Mouse (Mus musculus): ENCODE data around the gene Myh6.
"Not testable (repeated sequence)": the region's sequence is repeated elsewhere in the genome, so short reads cannot be mapped to it uniquely, and the experiment has no call there.

The Myh6 gene

DNA sequence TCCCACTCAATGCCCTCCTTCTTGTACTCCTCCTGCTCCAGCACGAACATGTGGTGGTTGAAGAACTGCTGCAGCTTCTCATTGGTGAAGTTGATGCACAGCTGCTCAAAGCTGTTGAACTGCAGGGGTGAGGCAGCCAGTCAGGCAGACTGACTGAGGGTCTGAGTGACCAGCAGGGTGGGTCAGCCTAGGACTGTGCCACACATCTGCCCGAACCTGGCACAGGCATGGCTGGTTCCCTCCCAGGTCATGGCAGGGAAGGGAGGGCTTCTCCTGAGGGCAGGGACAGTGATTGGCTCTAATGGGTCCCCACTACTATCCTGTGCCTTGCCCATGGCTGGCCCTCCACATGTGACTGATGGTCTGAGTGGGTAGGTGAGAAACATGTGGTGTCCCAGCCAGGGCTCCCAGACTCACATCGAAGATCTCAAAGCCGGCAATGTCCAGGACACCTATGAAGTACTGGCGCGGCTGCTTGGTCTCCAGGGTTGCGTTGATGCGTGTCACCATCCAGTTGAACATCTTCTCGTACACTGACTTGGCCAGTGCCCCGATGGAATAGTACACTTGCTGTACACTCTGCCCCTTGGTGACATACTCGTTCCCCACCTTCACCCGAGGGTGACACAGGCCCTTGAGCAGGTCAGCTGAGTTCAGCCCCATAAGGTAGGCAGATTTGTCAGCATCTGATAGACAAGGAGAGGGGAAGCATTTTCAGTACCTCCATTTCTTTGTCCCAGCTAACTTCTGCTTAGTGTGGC lies 6.7 kb downstream of the Myh6 start:
- in situ Hi-C loops (cut with MboI; ENCODE audit: unreplicated experiment in 2 of 2) = not testable (repeated sequence)

DNA sequence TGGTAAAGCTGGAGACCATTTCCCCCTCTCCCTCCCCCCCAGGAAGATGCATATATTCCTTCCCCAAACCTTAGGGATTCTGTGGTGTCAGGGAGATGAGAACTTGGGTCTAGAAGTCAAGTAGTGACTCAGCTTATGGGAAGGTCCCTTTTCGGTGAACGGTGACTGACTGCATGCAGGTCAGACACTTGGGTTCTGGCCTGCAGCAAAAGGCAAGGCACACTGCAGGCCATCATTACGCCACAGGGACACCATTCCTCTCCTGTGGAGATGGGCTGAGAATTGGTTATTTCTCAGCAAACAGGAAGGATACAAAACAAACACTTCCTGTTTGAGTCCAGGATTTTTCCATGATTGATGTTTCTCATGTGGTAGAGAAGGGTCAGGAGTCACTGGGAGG lies 7.5 kb downstream of the Myh6 start:
- in situ Hi-C loops (cut with MboI; ENCODE audit: unreplicated experiment in 2 of 2) = no loop called here

DNA sequence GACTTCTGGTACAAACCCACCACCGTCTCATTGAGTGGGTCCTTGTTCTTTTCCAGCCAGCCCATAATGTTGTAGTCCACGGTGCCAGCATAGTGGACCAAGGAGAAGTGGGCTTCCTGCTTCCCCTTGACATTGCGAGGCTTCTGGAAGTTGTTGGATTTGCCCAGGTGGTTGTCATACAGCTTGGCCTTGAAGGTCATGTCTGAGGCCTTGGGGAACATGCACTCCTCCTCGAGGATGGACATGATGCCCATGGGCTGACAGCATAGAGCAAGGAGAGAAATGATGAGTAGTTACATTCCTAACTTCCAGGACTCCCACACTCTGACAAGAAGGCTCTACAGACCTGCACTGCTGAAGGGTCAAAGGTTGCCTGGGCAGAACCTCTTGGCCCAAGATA lies 8.2 kb downstream of the Myh6 start:
- in situ Hi-C loops (cut with MboI; ENCODE audit: unreplicated experiment in 2 of 2) = no loop called here

DNA sequence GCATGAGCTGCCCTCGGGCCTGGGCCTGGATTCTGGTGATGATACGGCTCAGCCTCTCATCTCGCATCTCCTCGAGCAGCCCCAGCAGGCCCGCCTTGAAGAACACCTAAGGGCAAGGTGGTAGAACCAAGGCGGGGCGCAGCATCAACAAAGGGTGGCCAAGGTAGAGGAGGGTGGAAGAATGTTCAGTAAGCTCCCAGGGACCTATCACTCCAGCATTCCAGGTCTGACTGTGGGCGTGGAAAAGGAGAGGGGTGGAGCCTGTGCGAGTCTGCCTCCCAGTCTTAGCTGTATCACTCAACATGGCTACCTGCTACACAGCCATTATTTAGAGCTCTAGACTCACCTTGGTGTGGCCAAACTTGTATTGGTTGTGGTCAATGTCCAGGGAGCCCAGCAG lies 10.2 kb downstream of the Myh6 start:
- in situ Hi-C loops (cut with MboI; ENCODE audit: unreplicated experiment in 2 of 2) = no loop called here

DNA sequence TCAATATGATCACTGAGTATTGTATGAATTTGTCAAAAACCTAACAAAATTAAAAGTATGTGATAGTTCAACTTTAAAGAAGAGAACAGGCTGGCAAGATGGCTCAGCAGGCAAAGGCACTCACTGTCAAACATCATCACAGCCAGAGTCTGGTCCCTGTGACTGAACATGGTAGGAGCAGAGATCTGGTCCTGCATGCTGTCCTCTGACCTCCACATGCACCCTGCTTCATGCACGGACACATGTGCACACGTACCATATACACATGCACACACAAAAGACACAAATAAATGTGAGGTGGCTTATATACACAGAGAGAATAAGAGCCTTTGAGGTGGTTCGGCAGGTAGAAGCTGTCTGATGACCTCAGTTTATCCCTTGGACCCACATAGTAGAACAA lies 11.2 kb downstream of the Myh6 start:
- in situ Hi-C loops (cut with MboI; ENCODE audit: unreplicated experiment in 2 of 2) = no loop called here

DNA sequence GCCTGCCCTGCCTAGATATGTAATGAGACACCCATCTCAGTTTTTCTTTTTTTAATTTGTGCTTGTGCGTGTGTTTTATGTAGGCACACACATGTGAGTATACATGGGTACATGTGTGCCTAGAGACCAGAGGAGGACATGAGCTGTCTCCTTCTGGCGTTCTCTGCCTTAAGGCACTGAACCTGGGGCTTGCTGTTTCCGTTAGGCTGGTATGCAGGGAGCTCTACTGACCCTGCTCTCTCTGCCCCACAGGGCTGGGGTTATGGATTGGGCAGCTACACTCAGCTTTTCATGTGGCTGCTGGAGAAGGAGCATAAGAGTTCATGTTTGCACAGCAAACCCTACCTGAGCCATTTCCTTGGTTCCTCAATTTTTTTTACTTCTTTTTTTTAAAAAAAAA lies 12.3 kb downstream of the Myh6 start:
- in situ Hi-C loops (cut with MboI; ENCODE audit: unreplicated experiment in 2 of 2) = no loop called here

DNA sequence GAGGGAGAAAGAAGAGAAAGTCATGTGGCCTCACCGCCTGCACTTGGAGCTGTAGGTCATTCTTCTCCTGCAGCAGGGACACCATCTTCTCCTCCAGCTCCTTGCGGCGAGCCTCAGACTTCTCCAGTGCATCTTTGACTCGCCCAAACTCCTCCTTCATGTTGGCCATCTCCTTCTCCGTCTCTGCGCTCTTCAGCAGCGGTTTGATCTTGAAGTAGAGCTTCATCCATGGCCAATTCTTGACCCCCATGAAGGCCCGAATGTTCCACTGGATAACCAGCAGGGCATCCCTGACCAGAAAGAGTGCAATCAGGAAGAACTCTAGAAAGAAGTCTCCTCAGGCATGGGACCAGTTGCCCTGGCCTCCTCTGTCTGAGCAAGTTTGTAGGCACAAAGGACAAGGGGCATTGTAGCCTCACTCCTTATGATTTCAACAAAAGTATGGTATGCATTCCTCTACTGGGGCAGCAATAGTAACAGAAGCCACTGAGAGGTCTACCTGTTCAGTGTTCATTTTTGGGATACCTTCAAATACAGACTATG lies 13.0 kb downstream of the Myh6 start:
- in situ Hi-C loops (cut with MboI; ENCODE audit: unreplicated experiment in 2 of 2) = no loop called here

DNA sequence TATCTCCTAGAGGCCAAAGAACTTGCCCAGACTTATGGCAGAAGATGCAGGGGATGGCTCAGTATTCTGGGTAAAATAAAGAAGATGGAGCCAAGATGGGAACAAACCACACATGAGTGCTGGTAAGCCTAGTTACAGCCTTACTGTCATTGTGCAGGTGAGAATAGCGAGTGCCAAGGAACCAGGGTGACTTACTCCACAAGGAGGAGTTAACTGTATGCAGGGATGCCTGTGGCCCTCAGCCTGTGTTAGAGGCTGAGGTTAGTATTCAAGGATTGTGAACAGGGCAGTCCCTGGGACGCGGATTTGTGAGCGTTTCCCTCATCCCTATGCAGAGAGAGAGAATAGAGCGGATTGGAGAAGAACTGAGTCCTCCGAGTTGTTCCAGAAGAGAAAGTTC lies 15.1 kb downstream of the Myh6 start:
- in situ Hi-C loops (cut with MboI; ENCODE audit: unreplicated experiment in 2 of 2) = no loop called here

DNA sequence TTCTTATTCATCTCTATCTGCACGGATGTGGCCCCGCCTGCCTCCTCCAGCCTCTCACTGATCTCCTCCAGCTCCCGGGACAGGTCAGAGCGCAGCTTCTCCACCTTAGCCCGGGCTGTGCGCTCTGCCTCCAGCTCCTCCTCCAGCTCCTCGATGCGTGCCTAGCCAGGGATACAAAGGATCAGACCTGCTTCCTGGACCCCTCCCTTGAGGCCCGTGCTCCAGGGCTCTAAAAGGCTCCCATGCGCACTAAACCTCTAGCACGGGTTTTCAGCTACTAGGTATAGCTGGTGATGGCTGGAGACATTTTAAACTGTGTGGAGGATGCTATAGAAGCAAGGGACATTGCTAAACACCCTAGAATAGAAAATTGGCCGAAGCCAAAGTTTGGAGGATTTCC lies 16.2 kb downstream of the Myh6 start:
- in situ Hi-C loops (cut with MboI; ENCODE audit: unreplicated experiment in 2 of 2) = no loop called here

DNA sequence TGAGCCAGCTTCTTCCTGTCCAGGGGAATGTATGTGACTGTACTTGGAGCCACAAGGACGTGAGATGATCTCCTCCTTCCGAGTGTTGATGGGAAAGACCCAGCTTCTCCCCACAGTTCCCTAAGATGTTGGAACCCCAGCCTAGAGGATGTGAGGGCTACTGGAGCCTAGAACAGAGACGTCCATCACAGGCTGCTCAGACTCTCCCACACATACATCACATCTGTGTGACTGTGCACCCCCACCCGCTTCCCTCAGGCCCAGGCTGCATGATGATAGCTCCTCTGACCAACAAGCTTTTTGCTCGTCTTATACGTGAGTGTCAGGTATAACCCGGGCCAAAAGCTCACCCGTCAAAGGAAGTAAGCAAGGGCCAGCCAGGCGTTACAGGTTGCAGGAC lies 17.9 kb downstream of the Myh6 start:
- in situ Hi-C loops (cut with MboI; ENCODE audit: unreplicated experiment in 2 of 2) = no loop called here

DNA sequence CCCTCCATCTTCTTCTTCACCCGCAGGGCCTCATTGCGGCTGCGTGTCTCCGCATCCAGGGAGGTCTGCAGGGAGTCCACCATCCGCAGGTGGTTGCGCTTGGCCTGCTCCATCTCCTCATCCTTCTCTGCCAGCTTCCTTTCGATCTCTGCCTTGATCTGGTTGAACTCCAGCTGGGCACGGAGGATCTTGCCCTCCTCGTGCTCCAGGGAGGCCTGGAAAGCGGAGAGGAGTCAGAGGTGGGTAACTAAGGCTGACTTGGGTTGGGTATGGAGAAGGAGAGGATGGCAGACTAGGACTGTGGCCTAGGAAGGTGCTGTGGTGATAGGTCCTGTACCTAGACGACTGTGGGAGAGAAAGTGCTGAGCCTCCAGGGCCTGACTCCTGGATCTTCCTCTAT lies 19.7 kb downstream of the Myh6 start:
- in situ Hi-C loops (cut with MboI; ENCODE audit: unreplicated experiment in 2 of 2) = not testable (repeated sequence)

DNA sequence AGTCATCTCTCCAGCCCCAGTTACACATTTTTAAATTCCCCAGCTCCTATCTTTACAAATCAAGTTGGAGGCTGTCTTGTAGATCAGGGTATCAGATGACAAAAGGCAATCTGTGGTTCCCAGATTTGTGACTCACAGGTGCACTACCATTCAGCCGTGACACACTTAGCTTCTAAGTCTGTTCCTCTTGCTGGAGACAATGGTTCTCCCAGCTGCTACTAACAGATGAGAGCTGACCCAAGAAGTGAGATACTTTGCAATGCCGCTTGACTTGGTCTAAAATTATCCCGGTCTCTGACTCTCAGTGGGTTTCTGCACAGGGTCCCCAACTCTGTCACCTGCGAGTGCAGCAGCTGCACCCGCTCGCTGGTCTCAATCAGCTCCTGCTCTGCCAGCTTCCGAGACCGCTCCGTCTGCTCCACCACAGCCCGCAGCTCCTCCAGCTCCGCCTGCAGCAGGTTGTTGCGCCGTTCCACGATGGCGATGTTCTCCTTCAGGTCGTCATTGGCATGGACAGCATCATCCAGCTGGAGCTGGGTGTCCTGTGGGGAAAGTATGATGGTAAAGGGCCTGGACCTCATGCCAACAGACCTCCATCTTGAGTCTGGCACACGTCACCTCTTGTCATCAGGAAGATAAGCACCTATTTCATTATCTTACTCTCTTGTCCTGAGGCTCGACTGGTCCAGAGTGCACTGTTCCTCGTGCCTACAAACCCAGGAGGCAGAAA lies 20.6 kb downstream of the Myh6 start:
- in situ Hi-C loops (cut with MboI; ENCODE audit: unreplicated experiment in 2 of 2) = no loop called here

DNA sequence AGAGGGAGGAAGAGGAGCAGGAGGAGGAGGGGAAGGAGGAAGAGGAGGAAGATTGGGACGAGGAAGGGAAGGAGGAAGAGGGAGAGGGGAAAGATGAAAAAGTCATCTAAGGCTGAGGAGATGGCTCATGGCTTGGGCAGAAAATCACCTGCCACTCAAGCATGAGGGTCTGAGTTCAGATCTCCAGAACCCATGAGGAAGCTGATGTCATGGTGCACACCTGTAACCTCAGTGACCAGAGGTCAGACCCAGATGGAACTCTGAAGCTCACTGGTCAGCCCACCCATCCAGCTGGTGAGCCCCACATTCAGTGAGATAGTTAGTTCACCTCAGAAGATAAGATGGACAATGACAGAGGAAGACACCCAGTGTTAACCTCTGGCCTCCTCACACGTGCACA lies 21.8 kb downstream of the Myh6 start:
- in situ Hi-C loops (cut with MboI; ENCODE audit: unreplicated experiment in 2 of 2) = loop anchor here in 1 of 2 experiments (5.0 kb wide), 1 partner anchor 103 kb away; no protein-coding TSS in a partner anchor

DNA sequence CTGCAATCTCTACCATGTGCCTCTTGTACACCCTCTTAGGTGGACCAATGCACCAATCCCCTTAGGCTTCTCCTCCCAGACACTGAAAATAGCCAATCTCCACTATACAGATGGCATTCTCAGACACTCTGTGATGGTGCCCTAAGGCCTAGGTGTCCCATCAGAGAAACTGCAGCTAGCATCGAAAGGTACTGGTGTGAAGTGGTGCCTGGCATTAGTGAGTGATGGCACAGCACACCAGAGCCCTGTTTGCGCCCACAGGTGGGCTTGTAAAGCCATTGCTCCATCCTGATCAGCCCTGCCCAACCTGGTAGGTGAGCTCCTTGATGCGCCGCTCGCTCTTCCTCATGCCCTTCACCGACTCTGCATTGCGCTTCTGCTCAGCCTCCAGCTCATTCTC lies 22.8 kb downstream of the Myh6 start:
- in situ Hi-C loops (cut with MboI; ENCODE audit: unreplicated experiment in 2 of 2) = loop anchor here in 1 of 2 experiments (5.0 kb wide), 1 partner anchor 102 kb away; no protein-coding TSS in a partner anchor

DNA sequence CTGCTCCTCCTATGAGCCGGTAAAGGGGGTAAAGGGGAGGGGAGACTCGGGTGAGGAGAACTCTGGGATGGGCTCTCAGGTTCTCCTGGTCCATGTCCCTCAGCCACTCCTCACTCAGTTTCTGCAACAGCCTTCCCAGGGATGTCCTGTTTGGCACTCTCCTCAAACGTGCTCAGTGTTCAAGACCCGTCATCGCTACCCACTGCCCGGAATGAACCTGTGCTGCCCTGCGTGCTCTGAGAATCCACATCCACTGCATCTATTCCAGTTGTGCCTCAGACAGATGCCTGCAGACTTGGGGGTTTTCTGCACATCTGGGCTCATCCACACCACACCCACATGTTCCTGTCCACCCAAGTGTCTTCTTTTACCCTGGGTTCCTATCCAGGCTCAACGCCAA lies 24.2 kb downstream of the Myh6 start:
- in situ Hi-C loops (cut with MboI; ENCODE audit: unreplicated experiment in 2 of 2) = loop anchor here in 1 of 2 experiments (5.0 kb wide), 1 partner anchor 100 kb away; no protein-coding TSS in a partner anchor

DNA sequence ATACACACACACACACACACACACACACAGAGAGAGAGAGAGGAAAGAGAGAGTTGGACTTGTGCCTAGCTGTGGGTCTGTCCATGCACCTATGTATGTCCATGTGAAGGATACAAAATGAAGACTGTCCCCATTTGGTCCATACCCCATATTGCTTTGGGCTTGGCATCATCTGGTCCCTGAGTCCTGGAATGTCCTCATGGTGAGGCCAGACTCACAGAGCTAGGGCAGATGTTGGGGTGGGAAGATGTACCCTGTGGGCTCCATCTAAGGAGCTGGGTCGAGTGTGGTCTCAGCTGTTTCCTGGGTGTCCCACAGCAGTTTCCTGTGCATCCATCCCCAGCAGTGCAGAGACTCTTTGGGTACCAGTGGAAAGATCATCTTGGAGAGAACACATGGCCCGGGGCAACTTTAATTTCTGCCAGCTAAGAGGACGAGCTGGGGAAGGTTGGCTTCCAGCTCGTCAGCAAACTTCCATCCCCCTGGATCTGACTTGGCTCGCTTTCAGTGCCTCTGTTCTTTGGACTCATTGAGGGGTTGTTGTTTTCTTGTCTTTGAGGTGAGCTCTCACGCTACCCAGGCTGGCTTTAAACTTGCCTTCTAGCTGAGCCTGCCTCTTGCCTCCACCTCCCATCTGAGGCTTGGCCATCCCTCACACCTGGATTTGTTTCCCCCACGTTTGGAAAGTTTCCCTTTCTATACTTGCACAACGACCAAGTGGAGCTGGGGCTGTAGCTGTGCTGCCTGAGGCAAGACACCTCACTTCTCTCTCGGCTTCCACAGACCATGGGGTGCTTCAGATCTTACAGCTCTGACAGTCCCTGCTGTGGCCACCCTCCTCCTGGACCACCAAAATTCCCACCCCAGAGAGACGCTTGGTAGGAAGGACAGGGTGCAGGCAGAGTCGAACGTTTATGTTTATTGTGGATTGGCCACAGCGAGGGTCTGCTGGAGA lies 25.4 kb downstream of the Myh6 start:
- in situ Hi-C loops (cut with MboI; ENCODE audit: unreplicated experiment in 2 of 2) = loop anchor here in 1 of 2 experiments (5.0 kb wide), 1 partner anchor 99 kb away; no protein-coding TSS in a partner anchor

DNA sequence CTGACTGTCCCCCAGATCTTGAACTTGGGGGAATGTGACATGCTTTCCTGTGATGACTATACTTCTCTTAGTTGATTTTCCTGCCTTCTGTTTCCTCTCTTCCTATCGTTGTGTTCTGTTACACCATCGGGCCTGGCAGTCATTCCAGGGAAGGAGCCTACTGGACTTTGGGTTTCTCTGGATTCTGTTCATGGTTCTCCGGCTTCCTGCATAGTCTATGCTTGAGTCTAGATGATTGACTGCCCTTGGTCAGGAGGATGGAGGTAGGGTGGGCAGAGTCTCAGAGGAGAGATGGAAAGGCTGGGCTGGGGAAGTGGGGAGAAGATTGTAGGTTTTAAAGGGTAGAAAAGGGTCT lies 26.6 kb downstream of the Myh6 start:
- in situ Hi-C loops (cut with MboI; ENCODE audit: unreplicated experiment in 2 of 2) = loop anchor here in 1 of 2 experiments (5.0 kb wide), 1 partner anchor 98 kb away; no protein-coding TSS in a partner anchor

DNA sequence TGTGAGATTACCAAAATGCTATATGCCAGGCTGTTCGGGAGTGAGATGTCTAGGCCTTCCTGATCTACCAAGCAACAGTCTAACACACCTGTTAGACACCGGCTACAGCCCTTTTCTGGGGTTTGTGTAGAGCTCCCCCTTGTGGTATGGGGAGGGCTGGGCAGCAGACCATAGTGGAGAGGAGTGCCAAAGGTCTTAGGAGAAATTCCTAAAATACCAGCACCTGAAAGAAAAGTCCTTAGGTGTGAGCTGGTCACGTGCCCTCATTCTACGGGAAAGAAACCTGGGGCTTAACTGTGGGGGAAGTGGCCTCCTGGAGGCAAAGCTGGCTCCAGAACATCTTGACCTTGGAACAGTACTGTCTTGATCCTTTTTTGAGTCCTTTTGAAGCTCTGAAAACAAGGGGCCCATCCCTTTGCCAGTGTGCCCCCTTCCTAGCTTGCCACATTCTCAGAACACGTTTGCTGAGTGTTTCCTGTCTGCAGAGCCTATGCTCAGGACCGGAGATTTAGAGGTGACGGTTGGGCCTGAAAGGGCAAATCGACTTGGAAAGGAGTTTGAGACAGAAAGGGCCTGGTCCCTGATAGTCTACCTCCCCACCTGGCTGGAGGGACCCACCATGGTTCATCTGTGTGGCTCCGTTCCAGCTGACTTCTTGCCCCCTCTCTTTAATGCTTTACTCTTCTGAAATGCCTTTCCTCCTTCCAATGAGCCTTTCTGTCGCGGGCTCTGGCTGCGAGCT lies 27.1 kb downstream of the Myh6 start:
- in situ Hi-C loops (cut with MboI; ENCODE audit: unreplicated experiment in 2 of 2) = loop anchor here (5.0 kb wide), 1 partner anchor 97 kb away; no protein-coding TSS in a partner anchor

DNA sequence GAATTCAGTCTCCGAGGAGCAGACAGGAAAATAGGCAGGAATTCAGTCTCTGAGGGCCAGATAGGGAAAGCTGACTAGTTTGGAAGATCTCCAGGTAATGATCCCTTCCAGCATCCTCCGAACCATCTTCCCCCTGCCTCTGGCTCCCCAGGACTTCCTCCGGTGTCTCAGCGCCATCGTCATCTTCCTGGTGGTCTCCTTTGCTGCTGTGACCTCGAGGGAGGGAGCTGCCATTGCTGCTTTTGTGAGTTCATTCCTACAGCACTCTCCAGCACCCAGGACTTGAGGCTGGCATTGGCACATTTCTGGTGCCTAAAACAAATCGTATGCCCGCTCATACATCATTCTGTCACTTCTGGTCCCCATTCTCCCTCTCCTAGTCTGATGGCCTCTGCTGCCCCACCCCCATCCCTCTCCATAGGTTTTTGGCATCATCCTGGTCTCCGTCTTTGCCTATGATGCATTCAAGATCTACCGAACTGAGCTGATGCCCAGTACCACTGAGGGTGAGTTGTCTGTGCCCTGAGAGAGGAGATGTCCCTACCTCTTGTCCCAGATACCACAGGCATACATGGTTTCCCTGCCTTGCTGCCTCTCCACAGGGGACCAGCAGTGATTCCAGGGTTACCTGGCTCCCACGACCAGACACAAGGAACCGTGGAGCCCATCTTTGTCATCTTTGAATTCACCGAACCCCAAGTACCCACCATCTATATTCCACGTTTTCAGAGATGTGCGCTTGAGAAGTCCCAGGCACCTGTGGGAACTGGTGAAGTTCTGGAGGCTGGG lies 28.1 kb downstream of the Myh6 start:
- in situ Hi-C loops (cut with MboI; ENCODE audit: unreplicated experiment in 2 of 2) = loop anchor here in 1 of 2 experiments (5.0 kb wide), 1 partner anchor 96 kb away; no protein-coding TSS in a partner anchor
